Mouse (Mus musculus) forebrain, embryonic 15.5 days (tissue): ENCODE results near the gene Mvd. TPM values are rescaled to one million over a fixed set of nuclear protein-coding genes. Genes with fewer than 3 reads are reported as not detected.

Source experiments
- ATAC-seq: fragments of 200-750 bp; cut with Nextera tagmentation; replicated peaks from 2 replicates; pipeline ENCODE4 v1.8.0; 2017; ENCODE audit warnings: mild to moderate bottlenecking, moderate TSS enrichment, moderate library complexity
- H3K27ac ChIP-seq: fragments of 300-500 bp; sonication (generic); replicated peaks from 2 replicates; pipeline ENCODE4 v1.5.1; 2015; ENCODE audit warnings: mild to moderate bottlenecking, inconsistent platforms
- H3K27me3 ChIP-seq: fragments of 300-500 bp; sonication (generic); 2 replicates; pipeline ENCODE4 v1.6.1; 2015; ENCODE audit warnings: inconsistent platforms
- H3K36me3 ChIP-seq: fragments of 300-500 bp; sonication (generic); 2 replicates; pipeline ENCODE4 v1.6.1; 2015; ENCODE audit warnings: mild to moderate bottlenecking, inconsistent platforms
- H3K4me1 ChIP-seq: fragments of 300-500 bp; sonication (generic); 2 replicates; pipeline ENCODE4 v1.6.1; 2015; ENCODE audit warnings: inconsistent platforms
- H3K4me2 ChIP-seq: fragments of 300-500 bp; sonication (generic); replicated peaks from 2 replicates; pipeline ENCODE4 v1.6.1; 2015; ENCODE audit warnings: mild to moderate bottlenecking, inconsistent platforms
- H3K4me3 ChIP-seq: fragments of 300-500 bp; sonication (generic); 2 replicates; pipeline ENCODE4 v1.5.1; 2015; ENCODE audit warnings: mild to moderate bottlenecking, inconsistent platforms
- H3K9ac ChIP-seq: fragments of 300-500 bp; sonication (generic); replicated peaks from 2 replicates; pipeline ENCODE4 v1.6.1; 2015; ENCODE audit warnings: mild to moderate bottlenecking, inconsistent platforms
- H3K9me3 ChIP-seq: fragments of 300-500 bp; sonication (generic); 2 replicates; pipeline ENCODE4 v1.6.1; 2016; ENCODE audit warnings: inconsistent platforms
- WGBS: fragments of 180-500 bp; shearing (Covaris S2); methylation state at CpG from one replicate; pipeline ENCODE4 v1.1.7; 2015; ENCODE audit warnings: mixed read lengths; 5-methylcytosine and 5-hydroxymethylcytosine counted together
- polyA plus RNA-seq: library from polyadenylated mRNA; unstranded; fragments of >200 nt; fragmentation: Nextera tagmentation; extraction: Ambion mirVana; gene quantifications from 2 replicates; pipeline ENCODE4 v1.2.1, GENCODE M21; 2015

Gene Mvd
- polyA plus RNA-seq = 50.3 and 51.7 TPM in 2 replicates

- peak within 1 kb of the TSS; percentile 84 for H3K9ac ChIP-seq
- H3K4me1 ChIP-seq = peaks cover 28% of the 10 kb centered on the region
- WGBS = under 1% methylated on average over 47 of the region's 47 CpGs
- H3K27me3 ChIP-seq = no peaks in the 10 kb centered on the region
- peak within 1 kb of the TSS; percentile 86 for H3K4me2 ChIP-seq
- no peaks in the 10 kb centered on the region for H3K9me3 ChIP-seq
- H3K27ac ChIP-seq = peak within 1 kb of the TSS; percentile 98
- peak; percentile 99 for ATAC-seq
- peak within 1 kb of the TSS; percentile 64 for H3K4me3 ChIP-seq
- peaks cover 4% of the 10 kb centered on the region; the same call in 1 of the 2 replicates for H3K36me3 ChIP-seq
These were observed at the start of gene Mvd for GRCm38 (mm10) chr8:122443262-122444006. TSS of gene Mvd (minus strand) at chr8:122443422.

- 82% methylated on average over 9 of the region's 9 CpGs for WGBS
- Histone ChIP-seq H3K4me3 (no peak overlapping the region), H3K9ac (no peak overlapping the region), H3K4me2 (no peak overlapping the region), H3K4me1 (peaks cover 4% of the 10 kb centered on the region; the same call in 1 of the 2 replicates), H3K27ac (no peak overlapping the region), H3K36me3 (peaks cover 13% of the 10 kb centered on the region), H3K27me3 (no peaks in the 10 kb centered on the region), H3K9me3 (no peaks in the 10 kb centered on the region)
- ATAC-seq = 0 out of 2 replicates have a peak, but pooled peaks have one; percentile 35
These were observed 45.2 kb upstream of the Mvd start for GRCm38 (mm10) chr8:122488387-122488786.

- no peaks in the 10 kb centered on the region for H3K27me3 ChIP-seq
- H3K9me3 ChIP-seq = no peaks in the 10 kb centered on the region
- H3K27ac ChIP-seq = no peak overlapping the region
- H3K36me3 ChIP-seq = peaks cover 42% of the 10 kb centered on the region
- no peak overlapping the region for H3K4me3 ChIP-seq
- WGBS = 93% methylated on average over 12 of the region's 12 CpGs
- no peak overlapping the region for H3K4me2 ChIP-seq
- no peak overlapping the region for H3K9ac ChIP-seq
- H3K4me1 ChIP-seq = peaks cover 4% of the 10 kb centered on the region; the same call in 1 of the 2 replicates
- ATAC-seq = no peak
These were observed 41.6 kb upstream of the Mvd start for GRCm38 (mm10) chr8:122484831-122485230.

- no peak overlapping the region for H3K9ac ChIP-seq
- no peak overlapping the region for H3K27ac ChIP-seq
- no peaks in the 10 kb centered on the region for H3K27me3 ChIP-seq
- H3K36me3 ChIP-seq = peaks cover 52% of the 10 kb centered on the region
- WGBS = 95% methylated on average over 7 of the region's 7 CpGs
- peaks cover 4% of the 10 kb centered on the region; the same call in 1 of the 2 replicates for H3K4me1 ChIP-seq
- H3K9me3 ChIP-seq = no peaks in the 10 kb centered on the region
- no peak for ATAC-seq
- no peak overlapping the region for H3K4me2 ChIP-seq
- H3K4me3 ChIP-seq = no peak overlapping the region
These were observed 40.7 kb upstream of the Mvd start for GRCm38 (mm10) chr8:122483877-122484276.

- H3K27me3 ChIP-seq = no peaks in the 10 kb centered on the region
- H3K4me2 ChIP-seq = no peak overlapping the region
- H3K36me3 ChIP-seq = peaks cover 57% of the 10 kb centered on the region
- no peak overlapping the region for H3K4me3 ChIP-seq
- no peak overlapping the region for H3K27ac ChIP-seq
- no peak for ATAC-seq
- H3K9me3 ChIP-seq = no peaks in the 10 kb centered on the region
- H3K4me1 ChIP-seq = no peaks in the 10 kb centered on the region; the same call in 1 of the 2 replicates
- 96% methylated on average over 8 of the region's 8 CpGs for WGBS
- no peak overlapping the region for H3K9ac ChIP-seq
These were observed 39.2 kb upstream of the Mvd start for GRCm38 (mm10) chr8:122482448-122482847.

- ATAC-seq = peak; percentile 94
- WGBS = under 1% methylated on average over 93 of the region's 103 CpGs
- Histone ChIP-seq H3K9ac (peak within 1 kb of the TSS; percentile 90), H3K4me3 (peak within 1 kb of the TSS; percentile 94), H3K9me3 (no peaks in the 10 kb centered on the region), H3K36me3 (peaks cover 25% of the 10 kb centered on the region), H3K27ac (peak within 1 kb of the TSS; percentile 80), H3K4me1 (peaks cover 23% of the 10 kb centered on the region), H3K4me2 (peak within 1 kb of the TSS; percentile 86), H3K27me3 (no peaks in the 10 kb centered on the region)
These were observed 32.5 kb upstream of the Mvd start, which contains the start of the genes Rnf166 and Ctu2 for GRCm38 (mm10) chr8:122475580-122476320. TSS of gene Rnf166 (minus strand) at chr8:122476064. TSS of gene Ctu2 (plus strand) at chr8:122476143.

- peak; percentile 5; the same call in 1 of the 2 replicates for ATAC-seq
These were observed 31.8 kb upstream of the Mvd start for GRCm38 (mm10) chr8:122474951-122475560.

GRCm38 (mm10) chr8:122473911-122474421 is 30.7 kb upstream of the Mvd start:
- Histone ChIP-seq H3K4me1 (peaks cover 23% of the 10 kb centered on the region), H3K4me2 (no peak overlapping the region), H3K36me3 (peaks cover 14% of the 10 kb centered on the region), H3K27me3 (no peaks in the 10 kb centered on the region), H3K4me3 (no peak overlapping the region), H3K9me3 (no peaks in the 10 kb centered on the region), H3K9ac (no peak overlapping the region), H3K27ac (no peak overlapping the region)
- ATAC-seq = no peak
- 92% methylated on average over 8 of the region's 8 CpGs for WGBS

More at GRCm38 (mm10) chr8:122474951-122475560, 31.8 kb upstream of the Mvd start:
- no peaks in the 10 kb centered on the region for H3K27me3 ChIP-seq
- H3K9ac ChIP-seq = peak overlapping the region; percentile 90
- peak overlapping the region; percentile 94 for H3K4me3 ChIP-seq
- no peaks in the 10 kb centered on the region for H3K9me3 ChIP-seq
- H3K27ac ChIP-seq = peak overlapping the region; percentile 80; the same call in 1 of the 2 replicates
- peak overlapping the region; percentile 86 for H3K4me2 ChIP-seq
- WGBS = 18% methylated on average over 16 of the region's 16 CpGs
- H3K36me3 ChIP-seq = peaks cover 25% of the 10 kb centered on the region
- H3K4me1 ChIP-seq = peaks cover 23% of the 10 kb centered on the region

GRCm38 (mm10) chr8:122470691-122471090 is 27.5 kb upstream of the Mvd start:
- WGBS = 80% methylated on average over 5 of the region's 5 CpGs
- Histone ChIP-seq H3K27ac (no peak overlapping the region), H3K4me1 (peaks cover 13% of the 10 kb centered on the region), H3K4me2 (no peak overlapping the region), H3K9ac (no peak overlapping the region), H3K9me3 (no peaks in the 10 kb centered on the region), H3K27me3 (no peaks in the 10 kb centered on the region), H3K36me3 (peaks cover 28% of the 10 kb centered on the region), H3K4me3 (no peak overlapping the region)
- no peak for ATAC-seq

- Histone ChIP-seq H3K27ac (no peak overlapping the region), H3K36me3 (peaks cover 28% of the 10 kb centered on the region), H3K4me3 (no peak overlapping the region), H3K4me2 (no peak overlapping the region), H3K9me3 (no peaks in the 10 kb centered on the region), H3K27me3 (no peaks in the 10 kb centered on the region), H3K9ac (no peak overlapping the region), H3K4me1 (peaks cover 9% of the 10 kb centered on the region)
- 85% methylated on average over 10 of the region's 10 CpGs for whole genome bisulfite sequencing
- no peak for ATAC-seq
These were observed 26.7 kb upstream of the Mvd start for GRCm38 (mm10) chr8:122469965-122470364.

GRCm38 (mm10) chr8:122469407-122469806 is 26.2 kb upstream of the Mvd start:
- peaks cover 4% of the 10 kb centered on the region for H3K4me1 ChIP-seq
- H3K27ac ChIP-seq = no peak overlapping the region
- no peaks in the 10 kb centered on the region for H3K9me3 ChIP-seq
- no peak overlapping the region for H3K4me3 ChIP-seq
- peaks cover 28% of the 10 kb centered on the region for H3K36me3 ChIP-seq
- no peak overlapping the region for H3K9ac ChIP-seq
- ATAC-seq = no peak
- no peaks in the 10 kb centered on the region for H3K27me3 ChIP-seq
- WGBS = 88% methylated on average over 6 of the region's 6 CpGs
- no peak overlapping the region for H3K4me2 ChIP-seq
